Mouse (Mus musculus) cerebellum, adult 2 months (tissue): ENCODE results near the gene Mllt10. TPM values are rescaled to one million over a fixed set of nuclear protein-coding genes. Genes with fewer than 3 reads are reported as not detected.

Experiments used
- DNase-seq, 2 experiments: peaks; one replicate each; pipeline ENCODE4 v3.0.0; 2021
- H3K27ac ChIP-seq: fragments of 200-500 bp; 2 replicates; pipeline ENCODE4 v1.5.1; 2012; ENCODE audit warnings: low read length, control low read depth, inconsistent platforms; ENCODE audit not compliant: insufficient read depth
- H3K27me3 ChIP-seq: fragments of 200-500 bp; 2 replicates; pipeline ENCODE4 v1.6.1; 2012; ENCODE audit warnings: inconsistent platforms, mild to moderate bottlenecking, low read length, moderate library complexity; ENCODE audit not compliant: control insufficient read depth, insufficient read depth
- H3K4me1 ChIP-seq: fragments of 200-500 bp; 2 replicates; pipeline ENCODE4 v1.6.1; 2011; ENCODE audit warnings: low read length; ENCODE audit not compliant: control insufficient read depth, insufficient read depth
- H3K4me3 ChIP-seq: fragments of 200-500 bp; replicated peaks from 2 replicates; pipeline ENCODE3; 2011; ENCODE audit warnings: mild to moderate bottlenecking, low read depth, low read length, control low read depth; ENCODE audit not compliant: insufficient read depth
- CTCF ChIP-seq: fragments of 200-500 bp; IDR thresholded peaks from 2 replicates; pipeline ENCODE4 v1.5.1; 2011; ENCODE audit warnings: low read depth, mild to moderate bottlenecking, control low read depth, low read length, moderate library complexity, borderline replicate concordance; ENCODE audit not compliant: insufficient read depth
- POLR2A ChIP-seq: fragments of 200-500 bp; IDR thresholded peaks from 2 replicates; pipeline ENCODE4 v1.6.1; 2011; ENCODE audit warnings: low read length, control low read depth, borderline replicate concordance; ENCODE audit not compliant: insufficient read depth
- WGBS: fragments of 180-500 bp; shearing (Covaris S2); methylation state at CpG from one replicate; pipeline ENCODE4 v1.1.7; 2018; 5-methylcytosine and 5-hydroxymethylcytosine counted together
- polyA plus RNA-seq: library from polyadenylated mRNA; depleted of rRNA; stranded (reverse); fragments of >200 nt; gene quantifications from 2 replicates; pipeline ENCODE4 v1.2.3, GENCODE M21; 2012

The Mllt10 gene
- polyA plus RNA-seq, 1 experiment = 45.6 TPM

- H3K4me3 ChIP-seq = peak overlapping the region; percentile 87
- no peaks in the 10 kb centered on the region for H3K27me3 ChIP-seq
- H3K27ac ChIP-seq = no peak overlapping the region; the same call in 1 of the 2 replicates
- DNase-seq = no peak
- no peaks in the 10 kb centered on the region; the same call in 1 of the 2 replicates for H3K4me1 ChIP-seq
- TF ChIP-seq CTCF = no peak
- no peak for TF ChIP-seq POLR2A
- 36% methylated on average over 9 of the region's 9 CpGs for WGBS
Observed at GRCm38 (mm10) chr2:18058146-18058708, 3.2 kb downstream of the Mllt10 start.

- no peak for TF ChIP-seq CTCF
- TF ChIP-seq POLR2A = no peak
- Histone ChIP-seq H3K4me1 (no peaks in the 10 kb centered on the region; the same call in 1 of the 2 replicates), H3K27ac (no peak overlapping the region), H3K4me3 (no peak overlapping the region), H3K27me3 (no peaks in the 10 kb centered on the region)
- no peak for DNase-seq
- WGBS = 78% methylated on average over 2 of the region's 2 CpGs
Observed at GRCm38 (mm10) chr2:18059063-18059462, 4.0 kb downstream of the Mllt10 start.

DNA sequence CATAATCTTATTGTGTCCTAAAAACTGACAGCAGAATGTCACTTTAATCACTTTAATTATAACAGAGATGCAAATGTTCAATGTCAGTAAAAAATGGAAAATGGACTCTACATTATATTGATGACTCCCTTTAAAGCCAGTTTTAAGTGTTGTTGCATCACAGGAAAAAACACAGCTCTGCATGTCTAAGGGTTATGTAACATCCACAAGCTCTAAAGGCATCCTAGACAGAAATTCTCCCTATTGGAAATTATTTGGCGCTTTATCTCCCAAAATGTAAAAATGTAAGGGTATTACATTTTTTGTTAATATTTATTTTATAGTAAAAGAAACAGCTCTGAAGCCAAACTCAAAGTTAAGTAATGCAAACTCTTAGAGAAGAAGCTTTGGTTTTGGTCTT is 4.9 kb downstream of the Mllt10 start:
- no peak for DNase-seq
- WGBS = 95% methylated on average over 1 of the region's 1 CpGs
- TF ChIP-seq POLR2A (no peak), CTCF (no peak)
- Histone ChIP-seq H3K27me3 (no peaks in the 10 kb centered on the region), H3K4me1 (no peaks in the 10 kb centered on the region; the same call in 1 of the 2 replicates), H3K4me3 (no peak overlapping the region), H3K27ac (no peak overlapping the region)

- TF ChIP-seq CTCF = no peak
- no peak overlapping the region for H3K27ac ChIP-seq
- no peak for DNase-seq
- no peaks in the 10 kb centered on the region; the same call in 1 of the 2 replicates for H3K4me1 ChIP-seq
- H3K27me3 ChIP-seq = no peaks in the 10 kb centered on the region
- WGBS = 94% methylated on average over 1 of the region's 1 CpGs
- H3K4me3 ChIP-seq = no peak overlapping the region
Observed at GRCm38 (mm10) chr2:18060396-18060795, 5.4 kb downstream of the Mllt10 start.

GRCm38 (mm10) chr2:18063763-18064251 is 8.8 kb downstream of the Mllt10 start:
- TF ChIP-seq CTCF (no peak), POLR2A (no peak)
- WGBS = 1% methylated on average over 18 of the region's 18 CpGs
- no peaks in the 10 kb centered on the region for H3K27me3 ChIP-seq
- H3K4me3 ChIP-seq = peak overlapping the region; percentile 98
- peak; percentile 79 to 81 for DNase-seq
- no peaks in the 10 kb centered on the region for H3K4me1 ChIP-seq
- peak overlapping the region; percentile 87 for H3K27ac ChIP-seq

GRCm38 (mm10) chr2:18064356-18064858 is 9.4 kb downstream of the Mllt10 start:
- peak overlapping the region; percentile 87 for H3K27ac ChIP-seq
- WGBS = under 1% methylated on average over 58 of the region's 58 CpGs
- H3K4me3 ChIP-seq = peak overlapping the region; percentile 98

DNA sequence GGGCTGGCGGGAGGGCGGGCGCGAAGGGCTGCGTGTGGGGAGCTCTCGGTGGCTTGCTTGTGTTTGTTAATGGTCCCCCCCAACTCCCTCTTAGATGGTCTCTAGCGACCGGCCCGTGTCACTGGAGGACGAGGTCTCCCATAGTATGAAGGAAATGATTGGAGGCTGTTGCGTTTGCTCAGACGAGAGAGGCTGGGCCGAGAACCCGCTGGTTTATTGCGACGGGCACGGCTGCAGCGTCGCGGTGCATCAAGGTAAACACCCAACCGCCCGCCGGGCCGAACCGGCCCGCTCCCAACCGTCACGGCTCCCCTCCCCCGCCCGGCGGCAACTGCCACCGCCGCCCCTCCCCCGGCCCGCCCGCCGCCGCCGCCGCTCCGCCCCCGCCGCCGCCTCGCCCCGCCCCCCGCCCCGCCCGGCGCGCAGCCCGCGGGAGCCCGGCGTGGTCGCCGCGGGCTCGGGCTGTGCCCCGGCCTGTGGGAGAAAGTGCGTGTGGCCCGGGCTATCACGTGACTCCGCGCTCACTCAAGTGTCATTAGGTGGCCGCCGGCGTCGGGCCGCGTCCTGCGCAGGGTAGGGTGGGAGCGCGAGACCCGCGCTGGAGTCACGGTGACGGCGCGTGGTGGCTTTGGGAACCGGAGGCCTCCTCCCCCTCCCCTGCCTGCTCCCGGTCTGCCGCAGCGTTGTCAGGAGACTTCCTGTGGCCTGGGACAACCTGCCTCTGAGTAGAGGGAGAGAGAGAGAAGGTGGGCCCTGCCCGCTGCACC is 10.1 kb downstream of the Mllt10 start:
- peak; percentile 26; the same call in 1 of the 2 replicates for TF ChIP-seq POLR2A
- TF ChIP-seq CTCF = no peak
- no peaks in the 10 kb centered on the region for H3K4me1 ChIP-seq
- WGBS = under 1% methylated on average over 77 of the region's 85 CpGs
- H3K27ac ChIP-seq = peak overlapping the region; percentile 93
- no peaks in the 10 kb centered on the region for H3K27me3 ChIP-seq
- H3K4me3 ChIP-seq = peak overlapping the region; percentile 98
- peak; percentile 79 to 80 for DNase-seq

More at GRCm38 (mm10) chr2:18064356-18064858, 9.4 kb downstream of the Mllt10 start:
- no peaks in the 10 kb centered on the region for H3K4me1 ChIP-seq
- H3K27me3 ChIP-seq = no peaks in the 10 kb centered on the region
- DNase-seq = peak; percentile 93 to 95
- TF ChIP-seq POLR2A = peak; percentile 79
- TF ChIP-seq CTCF = no peak

DNA sequence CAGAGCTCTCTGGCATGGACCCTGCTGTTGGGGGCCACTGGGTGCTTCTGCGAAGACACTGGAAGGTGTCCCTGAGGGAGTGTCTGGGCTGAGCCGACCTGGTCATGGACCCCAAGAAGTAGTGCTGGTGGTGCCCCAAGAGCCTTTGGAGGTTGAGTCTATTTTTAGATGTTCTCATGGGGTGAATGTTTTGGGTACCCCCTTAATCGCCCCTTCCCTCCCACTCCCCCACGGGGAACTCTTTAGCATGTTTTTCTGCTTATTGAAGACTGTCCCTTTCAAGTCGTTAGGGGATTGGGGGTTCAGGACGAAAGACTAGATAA is 10.6 kb downstream of the Mllt10 start:
- WGBS = 5% methylated on average over 6 of the region's 6 CpGs
- Histone ChIP-seq H3K4me3 (peak overlapping the region; percentile 65), H3K4me1 (no peaks in the 10 kb centered on the region), H3K27me3 (no peaks in the 10 kb centered on the region), H3K27ac (peak overlapping the region; percentile 45; the same call in 1 of the 2 replicates)
- no peak for DNase-seq
- TF ChIP-seq POLR2A (no peak), CTCF (no peak)

GRCm38 (mm10) chr2:18066436-18066835 is 11.4 kb downstream of the Mllt10 start:
- Histone ChIP-seq H3K4me3 (no peak overlapping the region), H3K27ac (no peak overlapping the region), H3K4me1 (no peaks in the 10 kb centered on the region), H3K27me3 (no peaks in the 10 kb centered on the region)
- TF ChIP-seq CTCF (no peak), POLR2A (no peak)
- no peak for DNase-seq
